Mouse (Mus musculus) small intestine, adult 2 months (tissue): ENCODE measurements around the gene Setdb2.

Experiments
- CTCF ChIP-seq: fragments of 200-500 bp; IDR thresholded peaks from 2 replicates; pipeline ENCODE4 v1.5.1; 2012; ENCODE audit warnings: low read depth, mild to moderate bottlenecking, control low read depth, inconsistent platforms, low read length, moderate library complexity, mixed read lengths; ENCODE audit not compliant: insufficient replicate concordance, insufficient read length; ENCODE audit errors: extremely low read depth
- POLR2A ChIP-seq: fragments of 200-500 bp; IDR thresholded peaks from 2 replicates; pipeline ENCODE4 v1.6.1; 2012; ENCODE audit warnings: low read depth, mild to moderate bottlenecking, control low read depth, inconsistent platforms, low read length, moderate library complexity

DNA sequence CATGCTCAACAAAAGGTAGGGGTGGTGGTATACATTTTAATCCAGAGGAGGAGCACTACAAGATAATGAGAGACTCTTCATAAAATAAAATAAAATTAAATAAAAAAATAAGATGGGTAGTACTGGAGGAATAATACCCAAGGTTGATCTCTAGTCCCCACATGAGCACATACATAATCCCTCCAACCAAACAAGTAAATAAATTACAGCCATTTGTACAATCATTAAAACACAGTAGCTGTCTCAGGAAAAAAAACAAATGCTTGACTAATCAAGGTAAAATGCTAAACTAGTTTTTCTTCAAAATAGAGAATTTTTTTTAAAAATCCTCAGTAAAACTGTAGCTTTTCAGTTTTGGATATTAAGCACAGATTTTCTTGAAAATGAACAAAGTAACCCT, 5.5 kb downstream of the Setdb2 start:
- no peak for TF ChIP-seq CTCF
- no peak for TF ChIP-seq POLR2A
